Mouse (Mus musculus) gastrocnemius, adult 2 months (tissue): ENCODE measurements around the gene Greb1. TPM values are rescaled to one million over a fixed set of nuclear protein-coding genes. Genes with fewer than 3 reads are reported as not detected.
A peak's percentile ranks its signal among the peaks of the same experiment; 100 is the strongest.
"Not testable (repeated sequence)": the region's sequence is repeated elsewhere in the genome, so short reads cannot be mapped to it uniquely, and the experiment has no call there.

Experiments
- DNase-seq: peaks from one replicate; pipeline ENCODE4 v3.0.0; 2022
- H3K27ac ChIP-seq: fragments of 200-600 bp; 2 replicates; pipeline ENCODE4 v1.8.1; 2022; ENCODE audit warnings: mild to moderate bottlenecking
- H3K4me3 ChIP-seq: fragments of 200-600 bp; 2 replicates; pipeline ENCODE4 v1.8.1; 2022; ENCODE audit warnings: mild to moderate bottlenecking, moderate library complexity
- CTCF ChIP-seq: fragments of 200-600 bp; IDR thresholded peaks from 2 replicates; pipeline ENCODE4 v1.8.1; 2022; ENCODE audit warnings: antibody characterized with exemption, mild to moderate bottlenecking, moderate library complexity
- intact Hi-C: fragments of 180-260 bp; cut with DNase I; formaldehyde crosslinking; loops from one replicate; pipeline ENCODE4 v1.15.1; 2025
- total RNA-seq, 2 experiments: library from RNA; stranded (reverse); gene quantifications; 2 replicates each; pipeline ENCODE4 v1.2.3; 2021

Gene Greb1
- total RNA-seq, 2 experiments from 2014 or later = 0.38 to 2.3 TPM

DNA sequence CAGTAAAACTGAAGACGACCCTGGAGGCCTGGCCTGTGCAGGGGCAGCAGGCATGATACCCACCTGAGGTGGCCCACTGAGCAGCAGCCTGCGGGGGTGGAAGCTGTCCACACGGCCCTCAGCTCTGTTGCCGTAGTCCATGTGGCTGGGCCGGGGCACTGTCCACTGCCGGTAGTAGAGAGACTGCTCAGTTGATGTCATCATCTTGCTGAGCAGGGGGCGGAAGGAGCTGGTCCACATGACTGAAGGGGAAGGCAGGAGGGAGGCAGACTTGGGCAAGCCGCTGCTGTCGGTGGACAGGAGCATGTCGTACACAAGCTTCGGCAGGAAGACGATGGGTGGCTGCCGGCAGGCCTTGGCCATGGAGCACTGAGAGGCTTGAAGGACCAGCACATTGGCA, 104.5 kb downstream of the Greb1 start:
- DNase-seq = no peak
- Histone ChIP-seq H3K27ac (no peak overlapping the region), H3K4me3 (no peak overlapping the region)
- intact Hi-C loops = no loop called here
- TF ChIP-seq CTCF = no peak

DNA sequence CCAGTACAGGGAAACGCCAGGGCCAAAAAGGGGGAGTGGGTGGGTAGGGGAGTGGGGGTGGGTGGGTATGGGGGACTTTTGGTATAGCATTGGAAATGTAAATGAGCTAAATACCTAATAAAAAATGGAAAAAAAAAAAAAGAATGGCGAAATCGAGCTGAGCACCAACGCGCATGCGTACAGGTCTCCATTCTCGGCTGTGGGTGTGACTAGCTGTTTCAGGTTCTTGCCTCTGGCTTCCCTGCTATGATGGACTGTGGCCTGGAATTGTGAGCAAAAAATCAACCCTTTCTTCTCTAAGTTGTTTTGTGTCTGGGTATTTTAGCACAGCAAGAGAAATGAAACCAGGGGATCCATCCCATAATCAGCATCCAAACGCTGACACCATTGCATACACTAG, 105.4 kb downstream of the Greb1 start:
- intact Hi-C loops, H3K4me3 ChIP-seq, DNase-seq, H3K27ac ChIP-seq: not testable (repeated sequence)

- intact Hi-C loops = no loop called here
- H3K4me3 ChIP-seq = no peak overlapping the region
- no peak for TF ChIP-seq CTCF
- no peak overlapping the region for H3K27ac ChIP-seq
- no peak for DNase-seq
Observed at GRCm38 (mm10) chr12:16694783-16695182, 105.9 kb downstream of the Greb1 start.

- no peak for DNase-seq
- H3K4me3 ChIP-seq = no peak overlapping the region
- intact Hi-C loops = no loop called here
- no peak overlapping the region for H3K27ac ChIP-seq
- no peak for TF ChIP-seq CTCF
Observed at GRCm38 (mm10) chr12:16690631-16691030, 110.1 kb downstream of the Greb1 start.

- no peak for TF ChIP-seq CTCF
- intact Hi-C loops = no loop called here
- H3K4me3 ChIP-seq = no peak overlapping the region
- no peak overlapping the region for H3K27ac ChIP-seq
- DNase-seq = no peak
Observed at GRCm38 (mm10) chr12:16672246-16672645, 128.4 kb downstream of the Greb1 start.

GRCm38 (mm10) chr12:16669176-16669575, 131.5 kb downstream of the Greb1 start:
- no peak for TF ChIP-seq CTCF
- DNase-seq = no peak
- intact Hi-C loops = no loop called here
- no peak overlapping the region for H3K27ac ChIP-seq
- H3K4me3 ChIP-seq = no peak overlapping the region

DNA sequence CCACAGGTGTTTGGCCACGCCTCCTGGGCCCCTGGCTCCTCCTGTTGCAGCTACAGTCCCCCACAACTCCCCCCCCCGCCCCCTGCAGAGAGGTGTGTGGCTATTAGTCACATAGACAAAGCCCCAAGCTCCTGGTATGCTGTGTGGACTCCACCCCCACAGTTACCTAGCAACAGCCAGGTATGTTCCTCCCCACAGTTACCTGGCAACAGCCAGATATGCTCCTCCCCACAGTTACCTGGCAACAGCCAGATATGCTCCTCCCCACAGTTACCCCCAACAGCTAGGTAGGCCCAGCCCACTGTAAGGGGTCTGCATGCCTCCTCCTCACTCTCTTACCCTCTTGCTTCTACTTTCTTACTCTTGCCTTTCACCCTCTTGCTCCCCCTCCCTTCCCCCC, 135.7 kb downstream of the Greb1 start:
- H3K4me3 ChIP-seq = no peak overlapping the region
- DNase-seq = no peak
- no peak for TF ChIP-seq CTCF
- intact Hi-C loops = no loop called here
- no peak overlapping the region for H3K27ac ChIP-seq

DNA sequence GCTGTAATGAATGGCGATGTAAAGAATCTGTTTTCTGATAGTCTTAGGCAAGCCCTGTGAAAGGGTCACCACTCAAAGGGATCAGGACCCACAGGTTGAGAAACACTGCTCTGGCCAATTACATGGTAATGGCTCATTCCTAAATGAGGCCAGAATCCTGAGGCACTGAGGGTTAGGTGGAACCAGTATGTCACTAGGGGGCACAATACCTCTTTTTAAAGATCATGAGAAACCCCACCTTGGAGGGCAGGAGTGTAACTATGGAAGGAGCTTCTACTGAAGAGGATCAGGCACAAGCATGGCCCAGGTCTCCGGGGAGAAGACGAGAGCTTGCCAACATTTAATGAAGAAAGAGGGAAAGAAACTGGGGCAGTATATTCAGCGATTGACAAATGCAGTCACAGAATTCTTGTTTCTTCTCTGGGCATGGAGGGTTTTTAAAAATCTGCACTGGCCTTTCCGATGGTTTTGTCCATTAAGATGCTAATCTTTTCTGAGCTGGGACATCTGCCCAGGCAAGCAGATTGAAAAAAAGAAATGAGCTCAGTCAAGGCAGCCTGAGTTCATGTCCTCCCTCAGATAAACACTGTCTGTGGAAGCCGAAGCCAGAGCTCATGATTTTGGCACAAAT, 137.6 kb downstream of the Greb1 start:
- DNase-seq = no peak
- peak; percentile 55 for TF ChIP-seq CTCF
- intact Hi-C loops = loop anchor here (2.0 kb wide), 2 partner anchors 92 to 142 kb away; no protein-coding TSS in a partner anchor
- Histone ChIP-seq H3K4me3 (no peak overlapping the region), H3K27ac (no peak overlapping the region)

- no peak for DNase-seq
- H3K4me3 ChIP-seq = no peak overlapping the region
- intact Hi-C loops = loop anchor here (2.0 kb wide), 2 partner anchors 93 to 143 kb away; no protein-coding TSS in a partner anchor
- no peak for TF ChIP-seq CTCF
- H3K27ac ChIP-seq = no peak overlapping the region
Observed at GRCm38 (mm10) chr12:16661936-16662335, 138.8 kb downstream of the Greb1 start.

- Histone ChIP-seq H3K4me3 (no peak overlapping the region), H3K27ac (no peak overlapping the region)
- intact Hi-C loops = no loop called here
- TF ChIP-seq CTCF = no peak
- no peak for DNase-seq
Observed at GRCm38 (mm10) chr12:16661459-16661858, 139.2 kb downstream of the Greb1 start.

DNA sequence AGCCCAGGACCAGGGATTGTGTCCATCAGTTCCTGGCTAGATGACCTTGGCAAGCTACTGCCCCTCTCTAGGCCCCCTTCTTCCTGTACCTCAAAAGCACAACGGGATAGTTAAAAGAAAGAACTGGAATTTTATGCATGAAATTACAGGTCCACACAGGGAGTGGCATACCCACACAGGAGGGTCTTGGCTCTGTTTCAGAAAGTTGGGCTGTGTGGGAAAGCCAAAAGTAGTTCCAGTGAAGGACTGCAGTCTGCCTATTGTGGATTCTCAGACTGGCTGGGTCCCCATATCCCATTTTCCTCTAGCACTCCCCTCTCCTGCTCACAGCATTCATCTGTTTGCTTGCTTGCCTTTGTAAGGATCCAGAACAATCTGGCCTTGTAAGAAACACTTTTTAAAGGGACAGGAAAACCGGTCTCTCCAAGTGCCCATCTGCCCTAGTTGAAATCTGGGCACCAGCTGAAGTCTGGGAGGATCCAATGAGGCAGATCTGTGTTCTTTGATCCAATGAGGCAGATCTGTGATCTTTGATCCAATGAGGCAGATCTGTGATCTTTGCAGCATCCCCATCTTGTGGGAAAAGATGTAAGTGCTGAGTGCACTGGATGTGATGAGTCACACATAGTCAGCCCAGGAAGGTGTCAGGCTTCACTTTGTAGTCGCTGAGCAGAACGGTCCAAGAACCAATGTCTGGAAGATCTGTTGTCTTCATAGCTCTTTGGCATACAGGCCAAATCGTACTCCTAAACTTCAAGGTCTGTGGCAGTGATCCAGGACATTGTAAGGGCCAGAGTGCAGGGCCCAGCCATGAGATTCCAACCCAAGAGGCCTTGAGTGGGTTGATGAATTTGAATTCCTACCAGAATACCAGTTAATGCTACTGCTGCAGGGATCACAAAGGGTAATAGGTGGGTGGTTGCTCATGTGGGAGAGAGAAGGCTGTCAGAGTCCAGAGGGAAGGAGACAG, 143.5 kb downstream of the Greb1 start:
- Histone ChIP-seq H3K4me3 (no peak overlapping the region), H3K27ac (peak overlapping the region; percentile 43; the same call in 1 of the 2 replicates)
- intact Hi-C loops = no loop called here
- DNase-seq = no peak
- peak; percentile 51 for TF ChIP-seq CTCF

DNA sequence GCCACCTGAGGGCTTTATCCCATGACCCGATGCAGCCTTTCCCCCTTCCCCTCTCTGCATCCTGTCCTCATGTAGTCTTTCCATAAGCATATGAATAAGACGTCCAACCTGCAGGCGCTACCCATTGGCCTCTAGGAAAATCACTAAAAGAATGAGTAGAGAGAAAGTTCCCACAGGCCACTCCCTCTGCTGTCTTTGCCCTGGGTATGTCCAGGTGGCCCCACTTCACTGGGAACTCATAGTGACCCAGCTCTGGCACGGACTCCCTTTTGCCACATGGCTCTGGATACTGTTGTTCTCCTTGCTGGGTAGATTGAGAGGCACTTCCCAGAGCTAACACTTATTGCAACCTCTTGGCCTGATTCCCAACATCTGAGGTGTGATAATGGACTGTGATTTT, 145.1 kb downstream of the Greb1 start:
- H3K27ac ChIP-seq = no peak overlapping the region
- no peak overlapping the region for H3K4me3 ChIP-seq
- DNase-seq = no peak
- no peak for TF ChIP-seq CTCF
- intact Hi-C loops = no loop called here
